Mouse (Mus musculus) midbrain, embryonic 16.5 days (tissue): ENCODE measurements around the gene Ptpn20. TPM values are rescaled to one million over a fixed set of nuclear protein-coding genes. Genes with fewer than 3 reads are reported as not detected.

Source experiments
- ATAC-seq: fragments of 200-750 bp; cut with Nextera tagmentation; 2 replicates; pipeline ENCODE4 v1.8.0; 2017; ENCODE audit warnings: moderate TSS enrichment
- H3K27ac ChIP-seq: fragments of 300-500 bp; sonication (generic); 2 replicates; pipeline ENCODE4 v1.5.1; 2014; ENCODE audit warnings: mild to moderate bottlenecking, low read length, mixed read lengths
- H3K27me3 ChIP-seq: fragments of 300-500 bp; sonication (generic); 2 replicates; pipeline ENCODE4 v1.6.1; 2014; ENCODE audit warnings: low read depth, low read length, mixed read lengths; ENCODE audit not compliant: control insufficient read depth, insufficient read depth
- H3K36me3 ChIP-seq: fragments of 300-500 bp; sonication (generic); 2 replicates; pipeline ENCODE4 v1.6.1; 2014; ENCODE audit warnings: mild to moderate bottlenecking, low read length, moderate library complexity, mixed read lengths; ENCODE audit not compliant: control insufficient read depth, insufficient read depth
- H3K4me1 ChIP-seq: fragments of 300-500 bp; sonication (generic); 2 replicates; pipeline ENCODE4 v1.6.1; 2014; ENCODE audit warnings: mild to moderate bottlenecking, low read length, mixed read lengths; ENCODE audit not compliant: control insufficient read depth, insufficient read depth
- H3K4me2 ChIP-seq: fragments of 300-500 bp; sonication (generic); 2 replicates; pipeline ENCODE4 v1.6.1; 2014; ENCODE audit warnings: mild to moderate bottlenecking, low read length, mixed read lengths
- H3K4me3 ChIP-seq: fragments of 300-500 bp; sonication (generic); 2 replicates; pipeline ENCODE4 v1.5.1; 2014; ENCODE audit warnings: low read depth, mild to moderate bottlenecking, low read length, moderate library complexity, mixed read lengths
- H3K9ac ChIP-seq: fragments of 300-500 bp; sonication (generic); 2 replicates; pipeline ENCODE4 v1.6.1; 2014; ENCODE audit warnings: low read depth, low read length, mixed read lengths
- H3K9me3 ChIP-seq: fragments of 300-500 bp; sonication (generic); replicated peaks from 2 replicates; pipeline ENCODE4 v1.6.1; 2014; ENCODE audit warnings: mild to moderate bottlenecking, low read length, mixed read lengths; ENCODE audit not compliant: control insufficient read depth, poor library complexity, severe bottlenecking
- WGBS: fragments of 180-500 bp; shearing (Covaris S2); extraction: QIAGEN DNeasy Blood & Tissue Kit; methylation state at CpG from one replicate; pipeline ENCODE4 v1.1.7; 2014; 5-methylcytosine and 5-hydroxymethylcytosine counted together
- polyA plus RNA-seq: library from polyadenylated mRNA; unstranded; fragments of >200 nt; fragmentation: Nextera tagmentation; extraction: Ambion mirVana; gene quantifications from 2 replicates; pipeline ENCODE4 v1.2.1, GENCODE M21; 2015

Ptpn20 gene
- polyA plus RNA-seq, 1 experiment from 2014 or later: 0.11 TPM

DNA sequence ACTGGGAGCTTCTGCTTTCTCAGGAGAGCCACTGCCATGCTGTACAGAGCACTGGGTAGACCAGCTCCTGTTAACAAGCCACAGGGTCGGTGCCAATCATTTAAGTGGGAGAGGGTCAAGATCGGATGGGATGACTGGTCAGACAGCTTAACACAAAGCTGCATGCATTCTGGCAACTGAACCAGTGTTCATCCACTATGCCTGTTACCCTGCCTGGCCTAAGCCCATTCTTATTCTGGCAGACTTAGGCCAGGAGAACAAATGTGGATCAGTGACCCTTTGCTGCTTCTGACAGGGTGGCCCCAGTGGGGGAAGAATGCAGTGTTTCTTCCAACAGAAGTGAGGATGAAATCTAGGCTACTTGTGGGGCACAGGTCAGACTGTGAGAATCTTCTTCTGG, 69.3 kb downstream of the Ptpn20 start:
- WGBS: 44% methylated on average over 2 of the region's 2 CpGs
- ATAC-seq: no peak
- Histone ChIP-seq H3K4me1 (no peaks in the 10 kb centered on the region), H3K4me2 (no peak overlapping the region), H3K27ac (no peak overlapping the region), H3K9ac (no peak overlapping the region), H3K4me3 (no peak overlapping the region), H3K27me3 (no peaks in the 10 kb centered on the region), H3K36me3 (no peaks in the 10 kb centered on the region), H3K9me3 (no peaks in the 10 kb centered on the region)

DNA sequence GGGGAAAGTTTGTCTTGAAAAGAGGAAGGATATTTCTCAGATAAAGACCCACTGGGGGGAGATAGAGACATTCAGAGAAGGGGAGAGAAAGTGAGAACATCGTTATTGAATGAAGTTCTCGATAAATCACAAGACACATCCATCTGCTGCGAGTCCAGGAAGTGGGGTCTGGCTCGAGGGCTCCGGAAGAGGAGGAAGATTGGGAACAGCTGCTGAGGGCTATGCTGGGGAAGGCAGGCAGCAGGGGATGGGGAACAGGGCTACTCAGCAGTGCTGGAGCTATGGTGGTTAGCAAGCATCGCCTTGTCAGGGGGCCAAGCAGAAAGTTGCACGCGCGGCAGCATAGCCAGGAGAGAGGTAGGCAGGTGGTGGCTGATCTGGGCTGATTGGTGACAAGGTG, 73.1 kb downstream of the Ptpn20 start:
- Histone ChIP-seq H3K4me2 (no peak overlapping the region), H3K27ac (no peak overlapping the region), H3K4me1 (no peaks in the 10 kb centered on the region), H3K9ac (no peak overlapping the region), H3K9me3 (no peaks in the 10 kb centered on the region), H3K4me3 (no peak overlapping the region), H3K36me3 (no peaks in the 10 kb centered on the region), H3K27me3 (no peaks in the 10 kb centered on the region)
- 87% methylated on average over 9 of the region's 9 CpGs for WGBS
- no peak for ATAC-seq

DNA sequence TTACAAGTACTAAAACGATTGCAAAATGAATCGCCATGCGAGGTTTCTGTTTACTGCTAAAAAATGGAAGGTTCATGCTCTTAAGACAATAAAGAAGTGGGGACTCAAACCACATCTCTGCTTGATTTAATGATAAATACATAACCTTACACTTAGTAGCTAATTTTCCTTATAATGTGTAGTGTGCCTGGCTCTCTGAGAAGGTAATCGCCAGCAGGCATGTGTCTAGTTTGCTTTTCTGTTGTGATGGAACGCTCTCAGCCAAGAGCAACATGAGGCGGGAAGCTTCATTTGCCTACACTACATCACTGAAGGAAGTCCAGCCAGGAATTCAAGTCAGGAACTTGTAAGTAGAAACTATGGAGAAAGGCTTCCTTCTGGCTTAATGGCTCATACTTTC, 77.3 kb downstream of the Ptpn20 start:
- no peak for ATAC-seq
- Histone ChIP-seq H3K27me3 (no peaks in the 10 kb centered on the region), H3K9me3 (no peaks in the 10 kb centered on the region), H3K4me2 (no peak overlapping the region), H3K36me3 (no peaks in the 10 kb centered on the region), H3K27ac (no peak overlapping the region), H3K4me1 (no peaks in the 10 kb centered on the region), H3K4me3 (no peak overlapping the region), H3K9ac (no peak overlapping the region)
- WGBS: 93% methylated on average over 6 of the region's 6 CpGs

DNA sequence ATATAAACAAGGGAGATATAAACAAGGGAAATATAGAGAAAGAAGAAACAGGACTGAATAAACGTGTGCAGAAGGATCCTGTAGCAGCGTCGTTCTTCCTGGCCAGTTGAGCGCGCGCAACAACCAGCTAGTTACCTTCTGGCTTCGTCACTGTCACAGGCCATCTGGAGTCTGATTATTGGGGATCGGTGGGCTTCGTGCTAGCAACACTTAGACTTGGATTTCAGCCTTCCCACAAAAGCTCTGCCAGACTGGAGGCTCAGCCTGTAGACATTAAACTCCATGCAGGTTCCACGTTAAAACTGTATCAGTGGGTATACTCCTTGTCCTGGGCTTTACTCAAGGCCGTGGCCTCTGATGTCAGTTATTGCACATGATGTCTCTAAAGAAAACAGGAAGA, 80.9 kb downstream of the Ptpn20 start:
- WGBS: 91% methylated on average over 11 of the region's 11 CpGs
- Histone ChIP-seq H3K9ac (no peak overlapping the region), H3K27ac (no peak overlapping the region), H3K4me1 (no peaks in the 10 kb centered on the region), H3K36me3 (no peaks in the 10 kb centered on the region), H3K9me3 (no peaks in the 10 kb centered on the region), H3K27me3 (no peaks in the 10 kb centered on the region), H3K4me2 (no peak overlapping the region), H3K4me3 (no peak overlapping the region)
- no peak for ATAC-seq

DNA sequence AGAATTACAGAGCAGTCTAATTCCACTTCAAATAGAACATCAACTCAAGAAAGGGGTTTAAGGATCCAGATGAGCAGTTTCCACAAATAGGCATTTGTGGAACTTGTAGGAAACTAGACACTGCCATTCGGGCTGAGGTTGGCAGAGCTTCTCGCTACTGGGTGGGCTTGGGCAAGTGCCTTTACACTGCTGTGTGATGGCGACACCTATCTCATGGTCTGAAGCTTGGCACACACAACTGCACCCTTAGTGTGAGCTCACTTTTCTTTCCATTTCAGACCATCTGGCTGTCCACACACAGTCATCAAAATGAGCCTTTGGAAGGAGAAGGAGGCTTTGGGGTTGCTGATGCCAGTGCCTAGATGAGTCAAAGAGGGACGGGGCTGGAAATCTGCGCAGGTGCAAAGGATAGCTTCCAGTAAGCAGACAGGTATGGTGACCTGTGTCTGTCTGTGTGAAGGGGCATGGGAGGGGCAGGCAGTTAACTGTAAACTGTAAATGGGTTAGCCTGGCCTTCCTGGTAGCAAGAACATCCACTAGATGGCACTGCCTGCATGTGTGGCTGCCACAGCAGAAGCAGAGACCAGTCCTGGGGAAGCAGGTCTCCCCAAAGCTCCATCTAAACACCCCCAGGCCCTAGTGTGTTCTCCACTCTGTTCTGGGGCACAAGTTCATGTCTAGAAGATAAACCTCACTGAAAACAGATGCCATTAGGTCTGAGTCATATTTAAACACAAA, 84.5 kb downstream of the Ptpn20 start:
- Histone ChIP-seq H3K4me3 (no peak overlapping the region), H3K4me2 (no peak overlapping the region), H3K4me1 (no peaks in the 10 kb centered on the region), H3K9me3 (no peaks in the 10 kb centered on the region), H3K9ac (no peak overlapping the region), H3K27me3 (no peaks in the 10 kb centered on the region), H3K36me3 (no peaks in the 10 kb centered on the region), H3K27ac (no peak overlapping the region)
- 88% methylated on average over 5 of the region's 5 CpGs for WGBS
- ATAC-seq: no peak

DNA sequence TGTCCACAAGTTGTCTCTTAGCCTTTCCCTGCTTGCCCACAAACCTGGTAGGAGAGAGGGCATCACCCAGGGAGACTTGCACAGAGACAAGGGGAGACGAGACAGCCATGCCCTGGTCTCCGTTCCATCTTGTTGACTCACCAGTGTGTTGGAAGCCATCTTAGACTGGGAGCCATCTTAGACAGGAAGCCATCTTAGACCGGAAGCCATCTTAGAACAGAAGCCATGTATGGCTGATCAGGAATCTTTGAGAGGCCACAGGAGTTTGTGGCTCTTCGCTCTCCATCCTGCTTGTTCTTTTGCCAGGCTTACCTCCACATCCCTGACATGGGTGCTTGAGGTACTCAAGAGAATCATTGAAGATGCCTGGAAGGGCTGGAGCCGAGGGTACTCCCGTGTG, 89.0 kb downstream of the Ptpn20 start:
- H3K4me1 ChIP-seq: no peaks in the 10 kb centered on the region
- no peaks in the 10 kb centered on the region for H3K9me3 ChIP-seq
- no peak overlapping the region for H3K4me3 ChIP-seq
- H3K9ac ChIP-seq: no peak overlapping the region
- no peaks in the 10 kb centered on the region for H3K36me3 ChIP-seq
- H3K27me3 ChIP-seq: no peaks in the 10 kb centered on the region
- H3K4me2 ChIP-seq: no peak overlapping the region
- ATAC-seq: no peak
- WGBS: 93% methylated on average over 6 of the region's 6 CpGs
- no peak overlapping the region for H3K27ac ChIP-seq

DNA sequence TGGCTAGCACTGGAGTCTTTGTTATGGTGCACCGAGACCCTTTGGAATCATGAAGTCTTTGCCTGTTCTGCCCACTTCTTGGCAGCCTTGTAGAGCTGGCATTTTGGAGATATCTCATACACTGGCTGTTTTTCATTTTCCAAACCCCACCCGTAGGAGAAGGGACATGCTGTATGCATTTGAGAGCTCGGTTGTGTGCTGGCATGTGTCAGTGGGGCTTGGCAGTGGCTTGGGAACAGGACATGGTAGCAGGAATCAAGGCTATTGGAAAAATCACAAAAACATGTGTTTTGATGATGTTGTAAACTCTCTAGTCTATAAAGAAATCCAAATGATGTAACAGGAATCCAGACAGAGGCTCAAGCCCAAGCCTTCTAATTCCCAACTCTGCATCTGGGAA, 89.7 kb downstream of the Ptpn20 start:
- Histone ChIP-seq H3K9me3 (no peaks in the 10 kb centered on the region), H3K9ac (no peak overlapping the region), H3K36me3 (no peaks in the 10 kb centered on the region), H3K4me2 (no peak overlapping the region), H3K27ac (no peak overlapping the region), H3K4me3 (no peak overlapping the region), H3K4me1 (peaks cover 2% of the 10 kb centered on the region; the same call in 1 of the 2 replicates), H3K27me3 (no peaks in the 10 kb centered on the region)
- ATAC-seq: no peak
- 94% methylated on average over 3 of the region's 3 CpGs for WGBS

DNA sequence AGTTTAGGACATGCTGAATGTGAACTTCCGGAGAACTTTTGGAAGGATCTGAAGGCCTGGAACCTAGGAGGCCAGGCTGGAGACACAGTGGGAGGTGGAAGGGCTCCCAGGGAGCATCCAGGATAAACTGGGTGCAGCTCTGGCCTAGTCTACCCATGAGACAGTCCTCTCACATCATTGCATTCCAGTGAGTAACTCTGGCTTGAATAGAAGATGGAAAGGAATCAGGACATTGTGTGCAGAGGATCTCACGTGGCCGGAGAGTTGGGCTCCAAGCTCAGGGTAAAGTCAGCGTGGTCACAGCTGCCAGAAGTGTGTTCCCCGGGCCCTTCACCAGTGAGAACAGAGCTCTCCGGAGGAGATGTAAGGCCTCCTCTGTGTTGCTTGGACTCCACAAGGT, 91.6 kb downstream of the Ptpn20 start:
- WGBS: 94% methylated on average over 6 of the region's 6 CpGs
- ATAC-seq: no peak
- Histone ChIP-seq H3K36me3 (no peaks in the 10 kb centered on the region), H3K9ac (no peak overlapping the region), H3K9me3 (no peaks in the 10 kb centered on the region), H3K4me3 (no peak overlapping the region), H3K27me3 (no peaks in the 10 kb centered on the region), H3K4me2 (no peak overlapping the region), H3K27ac (no peak overlapping the region), H3K4me1 (peaks cover 2% of the 10 kb centered on the region; the same call in 1 of the 2 replicates)

DNA sequence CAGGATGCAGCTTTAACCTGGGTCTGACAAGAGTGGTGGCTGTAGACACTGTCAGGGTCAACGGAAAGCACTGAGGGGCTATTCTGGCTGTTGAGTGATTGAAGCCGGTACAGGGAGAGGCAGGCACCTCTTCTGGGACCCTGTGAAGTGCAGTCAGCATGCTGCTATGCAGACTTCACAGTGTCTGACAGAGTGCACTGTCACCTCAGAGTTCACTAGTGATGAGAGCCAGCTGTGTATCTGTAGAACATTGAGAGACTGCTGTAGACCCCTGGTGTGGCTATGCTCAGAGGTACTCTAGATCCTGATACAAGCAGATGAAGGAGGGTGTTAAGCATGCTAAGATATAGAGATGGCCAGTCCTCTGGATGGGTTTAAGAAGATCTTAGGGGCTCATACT, 93.8 kb downstream of the Ptpn20 start:
- Histone ChIP-seq H3K4me3 (no peak overlapping the region), H3K36me3 (no peaks in the 10 kb centered on the region), H3K4me2 (no peak overlapping the region), H3K9me3 (no peaks in the 10 kb centered on the region), H3K27ac (no peak overlapping the region), H3K4me1 (peaks cover 2% of the 10 kb centered on the region; the same call in 1 of the 2 replicates), H3K9ac (no peak overlapping the region), H3K27me3 (no peaks in the 10 kb centered on the region)
- no peak for ATAC-seq
- 86% methylated on average over 2 of the region's 2 CpGs for WGBS
